Mouse (Mus musculus) mature B cell (primary cell): ENCODE measurements around the gene Zdhhc4.

ENCODE experiments used
- in situ Hi-C: fragments of 300-500 bp; cut with MboI; formaldehyde crosslinking; loops from 2 replicates; pipeline ENCODE4 v1.14.3; 2019

Zdhhc4 gene

GRCm38 (mm10) chr5:143328690-143329495, at the start of gene Zdhhc4:
TSS of gene Zdhhc4 (minus strand) at chr5:143329256.
- in situ Hi-C loops: no loop called here

- in situ Hi-C loops: no loop called here
Observed at GRCm38 (mm10) chr5:143376156-143376555, 47.1 kb upstream of the Zdhhc4 start.

GRCm38 (mm10) chr5:143375242-143375641, 46.2 kb upstream of the Zdhhc4 start:
- in situ Hi-C loops: no loop called here

GRCm38 (mm10) chr5:143372818-143373217, 43.8 kb upstream of the Zdhhc4 start:
- in situ Hi-C loops: no loop called here

DNA sequence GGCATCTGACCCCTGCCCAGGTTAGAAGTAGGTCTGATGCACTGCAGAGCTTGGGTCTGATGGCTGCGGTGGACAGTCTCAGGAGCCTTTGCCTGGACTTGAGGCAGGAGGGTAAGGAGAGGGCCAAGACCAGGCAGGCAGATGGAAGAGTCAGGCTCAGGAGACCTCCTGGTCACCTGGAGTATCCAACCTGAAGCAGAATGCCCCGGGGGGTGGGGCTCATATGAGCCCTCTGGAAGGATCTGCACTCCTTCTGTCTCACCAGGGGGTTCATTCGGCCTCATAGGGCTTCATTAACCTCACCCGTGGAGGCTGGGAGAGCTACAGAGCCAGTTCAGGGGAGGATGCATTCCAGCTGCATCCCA, 42.1 kb upstream of the Zdhhc4 start:
- in situ Hi-C loops: no loop called here

DNA sequence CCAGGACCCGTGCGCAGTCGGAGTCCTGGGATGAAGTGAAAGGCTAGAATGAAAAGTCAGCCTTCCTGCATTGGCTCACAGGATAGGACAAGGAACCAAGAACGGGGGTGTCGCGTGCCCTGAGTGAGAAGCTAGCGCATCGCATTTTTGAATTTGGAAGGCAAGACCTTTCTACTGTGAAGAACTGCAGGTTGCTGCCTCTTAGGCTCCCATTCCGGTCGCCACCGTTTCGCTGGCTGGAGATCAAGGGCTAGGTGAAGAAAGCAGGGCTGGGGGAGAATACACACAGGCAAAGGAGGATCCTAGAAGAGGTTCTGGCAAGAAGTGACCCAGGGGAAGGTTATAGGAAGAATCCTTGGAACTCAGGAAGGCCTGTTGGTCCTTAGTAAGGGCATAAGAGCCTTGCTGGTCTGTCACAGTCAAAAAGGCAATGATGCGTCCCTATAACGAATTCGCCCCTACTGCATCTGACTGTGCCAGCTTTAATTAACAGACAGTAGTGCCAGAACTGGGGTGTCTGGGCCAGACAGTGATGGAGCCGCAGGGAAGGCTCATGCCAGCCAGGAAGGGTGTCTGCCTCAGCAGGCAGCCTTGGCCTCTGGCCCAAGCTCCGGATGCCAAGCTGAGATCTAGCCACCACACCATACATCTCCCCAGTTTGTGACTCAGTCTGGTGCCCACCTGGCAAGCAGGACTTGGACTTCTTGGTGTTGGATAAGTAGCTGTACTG, 41.5 kb upstream of the Zdhhc4 start:
- in situ Hi-C loops: no loop called here

- in situ Hi-C loops: no loop called here
Observed at GRCm38 (mm10) chr5:143369611-143370255, 40.7 kb upstream of the Zdhhc4 start.

DNA sequence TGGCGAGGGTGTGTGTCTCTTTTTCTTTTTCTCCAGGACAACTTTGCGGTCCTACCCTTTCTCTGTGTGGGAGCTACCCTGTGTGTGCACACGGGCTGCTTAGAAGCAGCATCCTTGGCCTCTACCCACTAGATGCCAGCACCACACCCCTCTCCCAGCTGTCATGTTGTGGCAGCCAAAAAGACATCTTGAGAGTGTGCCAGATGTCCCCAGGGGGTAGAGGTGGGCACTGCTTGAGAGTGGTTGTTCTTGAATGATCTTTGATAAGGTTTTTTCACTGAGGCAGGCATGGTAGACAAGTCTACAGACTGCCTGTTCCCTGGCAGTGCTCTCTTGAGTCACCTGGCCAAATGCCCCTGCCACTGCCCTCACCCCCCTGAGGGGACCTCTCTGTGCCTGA, 38.9 kb upstream of the Zdhhc4 start:
- in situ Hi-C loops: no loop called here

DNA sequence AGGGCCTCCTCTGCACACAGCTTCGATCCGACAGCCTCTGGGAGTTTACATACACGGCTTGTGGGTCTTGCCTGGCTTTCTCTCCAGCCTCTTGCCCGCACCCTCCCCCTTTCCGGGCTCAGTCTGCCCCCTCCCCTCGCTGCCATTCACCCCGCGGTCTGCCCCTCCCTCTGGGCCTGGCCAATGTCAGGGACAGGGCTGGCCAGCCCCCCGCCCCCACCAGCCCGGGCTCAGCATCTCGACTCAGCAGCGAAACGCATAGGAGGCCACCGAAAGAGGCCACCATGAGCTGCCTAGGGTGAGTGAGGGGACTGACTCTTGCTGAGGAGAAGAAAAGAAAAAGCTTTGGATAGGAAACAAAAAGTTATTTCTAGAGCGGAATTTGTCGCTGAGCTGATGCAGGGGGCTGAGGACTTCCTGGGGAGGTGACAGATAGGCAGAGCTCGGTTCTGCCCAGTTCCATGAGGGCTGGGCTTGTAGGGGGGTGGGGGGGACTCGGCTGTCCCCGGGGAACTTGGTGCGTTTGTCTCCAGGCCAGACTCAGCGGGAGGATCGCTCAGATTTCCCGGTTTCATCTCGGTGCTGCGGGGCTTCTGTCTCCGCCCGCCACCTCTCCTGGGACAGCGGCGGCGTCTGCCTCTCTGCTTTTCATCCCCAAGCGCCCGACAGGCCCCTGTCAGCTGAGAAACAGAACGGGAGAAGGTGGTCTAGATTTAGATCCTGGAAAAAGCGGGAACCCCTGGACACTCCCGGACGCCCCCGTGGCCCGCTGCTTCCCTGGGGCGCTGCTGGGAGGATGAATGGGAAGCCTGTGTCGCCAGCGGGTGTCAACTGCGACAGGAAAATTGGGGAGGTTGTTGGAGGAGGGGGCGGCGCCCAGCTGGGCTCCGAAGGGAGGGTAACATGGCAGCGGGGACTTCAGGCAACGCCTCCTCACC, 34.9 kb upstream of the Zdhhc4 start:
- in situ Hi-C loops: no loop called here

DNA sequence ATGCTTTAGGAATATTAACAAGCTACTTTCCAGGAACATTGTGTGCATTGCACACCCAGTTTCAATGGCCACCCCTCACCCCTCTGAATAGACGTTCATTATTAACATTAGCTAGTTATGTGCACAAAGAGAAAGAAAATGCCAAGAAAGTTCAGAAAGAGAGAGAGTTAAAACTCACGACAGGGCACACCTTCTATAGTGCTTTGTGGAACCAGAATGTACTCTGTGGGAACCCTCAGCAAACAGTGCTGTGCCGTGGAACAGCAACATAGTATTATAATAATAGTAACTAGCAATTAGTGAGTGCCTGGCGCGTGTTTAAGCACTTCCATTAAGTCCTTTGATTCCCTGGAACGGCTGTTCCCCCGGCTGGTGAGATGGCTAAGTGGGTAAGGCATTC, 32.4 kb upstream of the Zdhhc4 start:
- in situ Hi-C loops: no loop called here

DNA sequence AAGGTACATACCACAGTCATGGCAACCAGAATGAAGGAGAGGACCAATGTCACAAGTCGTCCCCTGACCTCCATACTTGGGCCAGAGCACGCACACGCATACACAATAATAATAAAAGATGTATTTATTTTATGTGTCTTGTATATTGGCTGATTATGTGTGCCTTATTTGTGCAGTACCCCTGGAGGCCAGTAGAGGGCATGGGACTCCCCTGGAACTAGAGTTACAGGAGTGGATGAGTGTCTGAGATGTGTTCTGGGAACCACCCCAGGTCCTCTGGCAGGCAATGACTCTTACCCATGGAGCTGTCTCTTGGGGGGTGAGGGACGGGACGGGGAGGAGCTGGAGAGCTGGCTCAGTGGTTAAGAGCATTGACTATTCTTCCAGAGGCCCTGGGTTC, 30.9 kb upstream of the Zdhhc4 start:
- in situ Hi-C loops: no loop called here

DNA sequence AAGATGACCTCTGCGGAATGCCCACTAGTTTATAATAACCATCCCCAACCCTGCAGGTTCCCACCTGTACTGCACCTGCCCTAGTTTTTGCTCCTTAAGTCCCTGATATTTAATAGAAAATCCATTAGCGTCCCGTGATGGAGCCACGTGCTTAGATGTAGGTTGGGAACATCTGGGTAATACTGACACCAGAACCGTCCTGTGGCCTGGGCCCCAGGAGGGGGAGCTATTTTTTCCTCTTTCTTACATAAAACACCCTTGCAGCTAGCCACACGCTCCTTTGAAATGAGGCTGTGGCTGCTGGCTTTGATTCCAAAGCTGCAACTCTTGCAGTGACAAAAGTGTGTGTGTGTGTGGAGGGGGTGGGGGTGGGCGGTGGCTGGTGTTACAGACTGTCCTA, 30.2 kb upstream of the Zdhhc4 start:
- in situ Hi-C loops: no loop called here

DNA sequence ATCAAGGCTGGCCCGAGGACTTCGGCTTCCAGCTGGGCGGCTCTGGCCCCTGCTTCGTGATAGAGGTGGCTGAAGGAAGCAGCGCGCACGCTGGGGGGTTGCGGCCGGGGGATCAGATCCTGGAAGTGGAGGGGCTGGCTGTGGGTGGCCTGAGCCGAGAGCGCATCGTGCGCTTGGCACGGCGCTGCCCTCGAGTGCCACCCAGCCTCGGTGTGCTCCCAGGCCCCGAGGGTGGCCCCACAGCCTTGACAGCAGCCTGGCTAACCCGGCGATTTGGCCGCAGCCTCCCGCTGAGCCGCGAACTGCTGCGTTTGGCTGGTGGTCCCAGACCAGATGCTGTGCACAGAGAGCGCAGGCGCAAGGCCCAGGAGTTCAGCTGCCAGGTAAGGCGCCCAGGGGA, 28.5 kb upstream of the Zdhhc4 start:
- in situ Hi-C loops: no loop called here

- in situ Hi-C loops: no loop called here
Observed at GRCm38 (mm10) chr5:143356686-143357388, 27.8 kb upstream of the Zdhhc4 start, which contains the start of gene Grid2ip. TSS of gene Grid2ip (plus strand) at chr5:143357338.

DNA sequence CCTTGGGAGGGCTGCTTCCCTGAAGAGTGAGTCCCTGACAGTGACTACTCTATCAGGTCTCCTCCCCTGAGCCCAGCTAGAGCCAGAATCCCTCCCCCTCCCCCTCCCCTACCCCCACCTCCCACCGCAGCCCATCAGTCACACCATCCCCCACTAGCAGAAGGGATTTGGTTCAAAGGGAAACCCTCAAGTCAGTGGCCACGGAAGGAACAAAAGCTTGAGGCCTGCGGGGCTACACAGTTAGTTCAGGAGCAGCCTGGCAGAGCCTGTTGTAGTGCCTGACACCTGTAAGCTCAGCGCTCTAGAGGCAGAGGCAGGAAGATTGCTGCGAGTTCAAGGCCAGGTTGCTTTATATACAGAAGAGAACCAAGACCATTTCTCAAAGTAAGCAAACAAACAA, 27.0 kb upstream of the Zdhhc4 start:
- in situ Hi-C loops: no loop called here

DNA sequence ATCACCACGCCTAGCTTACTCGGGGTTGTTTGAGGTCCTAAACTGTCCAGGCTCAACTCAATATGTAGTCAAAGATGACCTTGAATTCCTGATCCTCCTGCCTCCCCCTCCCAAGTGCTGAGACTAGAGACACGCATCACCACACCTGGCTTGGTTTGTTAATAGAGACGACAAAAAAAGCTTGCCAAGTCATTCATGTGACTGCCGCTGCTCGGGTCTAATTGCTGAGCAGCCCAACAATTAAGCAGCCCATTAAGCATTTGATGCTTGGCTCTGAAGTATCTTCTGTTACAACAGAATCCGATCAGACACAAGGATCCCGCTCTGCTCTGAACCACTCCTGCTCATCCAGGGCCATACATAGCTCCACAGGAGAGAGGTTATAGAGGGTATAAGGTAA, 17.3 kb upstream of the Zdhhc4 start:
- in situ Hi-C loops: no loop called here

- in situ Hi-C loops: no loop called here
Observed at GRCm38 (mm10) chr5:143339603-143340002, 10.5 kb upstream of the Zdhhc4 start.

DNA sequence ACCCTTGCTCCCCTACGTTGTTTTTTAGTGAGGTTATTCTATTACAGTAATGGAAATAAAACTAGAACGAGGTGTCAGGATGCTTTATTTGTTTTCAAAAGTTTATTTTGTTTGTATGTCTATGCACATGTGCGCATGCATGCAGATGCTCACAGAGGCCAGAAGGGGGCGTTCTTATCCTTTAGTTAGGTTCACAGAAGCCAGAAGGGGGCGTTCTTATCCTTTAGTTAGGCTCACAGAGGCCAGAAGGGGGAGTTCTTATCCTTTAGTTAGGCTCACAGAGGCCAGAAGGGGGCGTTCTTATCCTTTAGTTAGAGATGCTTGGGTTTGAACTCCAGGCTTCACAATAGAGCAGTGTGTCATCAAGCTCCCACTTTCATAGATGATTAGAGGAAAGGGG, 7.5 kb upstream of the Zdhhc4 start:
- in situ Hi-C loops: no loop called here

GRCm38 (mm10) chr5:143335089-143335460, 6.0 kb upstream of the Zdhhc4 start:
- in situ Hi-C loops: no loop called here

GRCm38 (mm10) chr5:143334418-143335088, 5.5 kb upstream of the Zdhhc4 start:
- in situ Hi-C loops: no loop called here

DNA sequence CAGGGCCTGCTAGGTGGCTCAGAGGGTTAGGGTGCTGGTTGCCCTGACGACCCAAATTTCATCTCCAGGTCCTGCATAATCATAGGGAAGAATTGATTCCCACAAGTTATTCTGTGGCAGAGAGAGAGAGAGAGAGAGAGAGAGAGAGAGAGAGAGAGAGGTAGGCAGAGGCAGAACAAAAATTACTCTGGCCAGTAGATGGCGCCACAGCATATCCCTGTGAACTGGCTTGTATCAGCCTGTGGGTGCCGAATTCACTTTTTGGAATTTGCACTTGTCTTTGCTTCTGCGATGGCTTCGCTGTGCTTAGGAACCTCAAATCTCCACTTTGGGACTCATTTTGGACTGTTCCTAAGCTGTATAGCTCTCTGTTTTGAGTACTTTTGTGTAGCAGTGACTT, 4.8 kb upstream of the Zdhhc4 start:
- in situ Hi-C loops: no loop called here
